Mouse (Mus musculus): Measurements from ENCODE around the gene AU022751. TPM values are rescaled to one million over a fixed set of nuclear protein-coding genes. Genes with fewer than 3 reads are reported as not detected.

The AU022751 gene
- polyA plus RNA-seq, 1 experiment from 2014 or later, result not detected

Small RNA genes lying within 50 kb of the gene (microRNA-seq; reads per million reads assigned to microRNA genes)
- gene Gm27360, result not detected

Other genes with a start within 250 kb of the AU022751 start
- gene Nudt11, start 36.0 kb downstream of the AU022751 start, polyA plus RNA-seq (2014; fragmentation: Nextera tagmentation; extraction: Ambion mirVana), result 34.4 and 37.2 TPM in 2 replicates
- gene Nudt10, start 89.6 kb upstream of the AU022751 start, polyA plus RNA-seq (2014; fragmentation: Nextera tagmentation; extraction: Ambion mirVana), result 59.0 and 64.9 TPM in 2 replicates
- gene Bmp15, start 237.3 kb upstream of the AU022751 start, polyA plus RNA-seq (2014; fragmentation: Nextera tagmentation; extraction: Ambion mirVana), result 0.26 TPM in 1 of 2 replicates, not detected in the other

All from midbrain, embryonic 14.5 days (tissue).